Mouse (Mus musculus) kidney, embryonic 14.5 days (tissue): Measurements from ENCODE around the gene 3110082J24Rik. TPM values are rescaled to one million over a fixed set of nuclear protein-coding genes. Genes with fewer than 3 reads are reported as not detected.
"Not testable (repeated sequence)": the region's sequence is repeated elsewhere in the genome, so short reads cannot be mapped to it uniquely, and the experiment has no call there.

Source experiments
- ATAC-seq: fragments of 200-750 bp; cut with Nextera tagmentation; 2 replicates; pipeline ENCODE4 v1.8.0; 2017; ENCODE audit warnings: moderate number of reproducible peaks, mild to moderate bottlenecking, moderate TSS enrichment, moderate library complexity; ENCODE audit not compliant: low FRiP score, low TSS enrichment
- H3K27ac ChIP-seq: fragments of 300-500 bp; sonication (generic); 2 replicates; pipeline ENCODE4 v1.5.1; 2014; ENCODE audit warnings: low read depth, mild to moderate bottlenecking, low read length, moderate library complexity, mixed read lengths
- H3K27me3 ChIP-seq: fragments of 300-500 bp; sonication (generic); 2 replicates; pipeline ENCODE4 v1.6.1; 2014; ENCODE audit warnings: mild to moderate bottlenecking, low read length; ENCODE audit not compliant: control insufficient read depth, insufficient read depth
- H3K36me3 ChIP-seq: fragments of 300-500 bp; sonication (generic); 2 replicates; pipeline ENCODE4 v1.6.1; 2014; ENCODE audit warnings: low read length, mixed read lengths; ENCODE audit not compliant: control insufficient read depth, insufficient read depth
- H3K4me1 ChIP-seq: fragments of 300-500 bp; sonication (generic); 2 replicates; pipeline ENCODE4 v1.6.1; 2014; ENCODE audit warnings: low read length, mixed read lengths; ENCODE audit not compliant: control insufficient read depth, insufficient read depth
- H3K4me2 ChIP-seq: fragments of 300-500 bp; sonication (generic); replicated peaks from 2 replicates; pipeline ENCODE4 v1.6.1; 2014; ENCODE audit warnings: low read depth, mild to moderate bottlenecking, low read length
- H3K4me3 ChIP-seq: fragments of 300-500 bp; sonication (generic); 2 replicates; pipeline ENCODE4 v1.5.1; 2014; ENCODE audit warnings: mild to moderate bottlenecking, low read length
- H3K9ac ChIP-seq: fragments of 300-500 bp; sonication (generic); 2 replicates; pipeline ENCODE4 v1.6.1; 2014; ENCODE audit warnings: low read depth, mild to moderate bottlenecking, low read length, moderate library complexity
- H3K9me3 ChIP-seq: fragments of 300-500 bp; sonication (generic); 2 replicates; pipeline ENCODE4 v1.6.1; 2016; ENCODE audit warnings: low read length; ENCODE audit not compliant: control insufficient read depth
- WGBS: fragments of 180-500 bp; shearing (Covaris S2); extraction: QIAGEN DNeasy Blood & Tissue Kit; methylation state at CpG from one replicate; pipeline ENCODE4 v1.1.7; 2014; 5-methylcytosine and 5-hydroxymethylcytosine counted together
- polyA plus RNA-seq: library from polyadenylated mRNA; unstranded; fragments of >200 nt; fragmentation: Nextera tagmentation; extraction: Ambion mirVana; gene quantifications from 2 replicates; pipeline ENCODE4 v1.2.1, GENCODE M21; 2014

Gene 3110082J24Rik
- polyA plus RNA-seq, 1 experiment from 2014 or later = not detected

- H3K4me1 ChIP-seq = peaks cover 9% of the 10 kb centered on the region; the same call in 1 of the 2 replicates
- H3K27me3 ChIP-seq = no peaks in the 10 kb centered on the region
- WGBS = 11% methylated on average over 6 of the region's 6 CpGs
- H3K27ac ChIP-seq = no peak overlapping the region
- H3K36me3 ChIP-seq = peaks cover 72% of the 10 kb centered on the region
- H3K9ac ChIP-seq = no peak overlapping the region
- H3K9me3 ChIP-seq = no peaks in the 10 kb centered on the region
- H3K4me3 ChIP-seq = no peak overlapping the region
- H3K4me2 ChIP-seq = no peak overlapping the region
- ATAC-seq = no peak
Measured at GRCm38 (mm10) chr5:30067726-30068125, 38.2 kb downstream of the 3110082J24Rik start.

DNA sequence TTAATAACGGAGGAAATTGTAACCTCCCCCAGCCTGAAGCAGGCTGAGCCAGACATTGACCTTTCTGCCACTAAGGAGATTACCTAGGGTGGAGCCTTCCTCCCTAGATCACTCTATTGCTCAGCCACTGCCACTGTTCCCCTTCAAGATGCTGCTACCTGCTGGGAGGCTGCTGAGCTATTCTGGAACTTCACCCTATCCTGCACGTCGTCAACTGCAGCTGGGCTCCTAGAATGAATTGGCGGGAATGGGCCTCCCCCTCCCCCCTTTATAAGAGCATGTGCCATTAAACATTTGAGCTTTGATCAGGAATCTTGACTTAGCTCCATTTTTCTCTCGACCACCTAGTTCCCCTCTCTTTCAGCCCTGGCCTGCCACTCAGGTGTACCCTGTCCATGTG is 46.3 kb downstream of the 3110082J24Rik start:
- not testable (repeated sequence) for H3K4me2 ChIP-seq, H3K4me1 ChIP-seq, H3K4me3 ChIP-seq, H3K27me3 ChIP-seq, H3K9me3 ChIP-seq, ATAC-seq, H3K9ac ChIP-seq, H3K27ac ChIP-seq
- H3K36me3 ChIP-seq = peaks cover 40% of the 10 kb centered on the region
- WGBS = 77% methylated on average over 5 of the region's 5 CpGs

GRCm38 (mm10) chr5:30058216-30058731 is 47.6 kb downstream of the 3110082J24Rik start:
- Histone ChIP-seq H3K4me3 (no peak overlapping the region), H3K36me3 (peaks cover 30% of the 10 kb centered on the region), H3K9ac (no peak overlapping the region), H3K27me3 (no peaks in the 10 kb centered on the region), H3K4me2 (no peak overlapping the region), H3K4me1 (no peaks in the 10 kb centered on the region), H3K27ac (no peak overlapping the region), H3K9me3 (no peaks in the 10 kb centered on the region)
- no peak for ATAC-seq
- 81% methylated on average over 6 of the region's 6 CpGs for WGBS

Other genes starting within 250 kb of the 3110082J24Rik start
- gene Il6, start 93.0 kb downstream of the 3110082J24Rik start, polyA plus RNA-seq = not detected in 2 replicates
- 328 and 403 TPM in 2 replicates for gene Tyms, start 32.5 kb downstream of the 3110082J24Rik start, polyA plus RNA-seq
- gene Garem2, start 925 bp downstream of the 3110082J24Rik start, polyA plus RNA-seq = 0.61 and 0.80 TPM in 2 replicates
- gene Hadha, start 49.1 kb upstream of the 3110082J24Rik start, polyA plus RNA-seq = 93.4 and 119 TPM in 2 replicates
- 129 and 149 TPM in 2 replicates for gene Hadhb, start 49.2 kb upstream of the 3110082J24Rik start, polyA plus RNA-seq
- 0.28 TPM in 1 of 2 replicates, not detected in the other for gene Adgrf3, start 99.6 kb upstream of the 3110082J24Rik start, polyA plus RNA-seq
- gene Selenoi, start 126.5 kb upstream of the 3110082J24Rik start, polyA plus RNA-seq = 16.9 and 19.1 TPM in 2 replicates
- gene Drc1, start 175.3 kb upstream of the 3110082J24Rik start, polyA plus RNA-seq = 0.23 and 0.24 TPM in 2 replicates